Mouse (Mus musculus) kidney, postnatal 0 days (tissue): Measurements from ENCODE around the gene Ibtk. TPM values are rescaled to one million over a fixed set of nuclear protein-coding genes. Genes with fewer than 3 reads are reported as not detected.

Source experiments
- ATAC-seq: fragments of 200-750 bp; cut with Nextera tagmentation; replicated peaks from 2 replicates; pipeline ENCODE4 v1.8.0; 2017; ENCODE audit warnings: low read depth, moderate number of reproducible peaks, moderate TSS enrichment, moderate library complexity; ENCODE audit not compliant: low FRiP score
- DNase-seq: peaks from one replicate; pipeline ENCODE4 v3.0.0-alpha.2; 2016; ENCODE audit warnings: low spot score
- H3K27ac ChIP-seq: fragments of 300-500 bp; sonication (generic); 2 replicates; pipeline ENCODE4 v1.5.1; 2014; ENCODE audit warnings: mild to moderate bottlenecking
- H3K27me3 ChIP-seq: fragments of 300-500 bp; sonication (generic); 2 replicates; pipeline ENCODE4 v1.6.1; 2014; ENCODE audit warnings: low read length, mixed read lengths; ENCODE audit not compliant: insufficient read depth
- H3K36me3 ChIP-seq: fragments of 300-500 bp; sonication (generic); 2 replicates; pipeline ENCODE4 v1.6.1; 2014; ENCODE audit warnings: low read length, mixed read lengths; ENCODE audit not compliant: insufficient read depth
- H3K4me1 ChIP-seq: fragments of 300-500 bp; sonication (generic); replicated peaks from 2 replicates; pipeline ENCODE4 v1.6.1; 2014; ENCODE audit warnings: antibody characterized with exemption, low read length, mixed read lengths; ENCODE audit not compliant: insufficient read depth
- H3K4me2 ChIP-seq: fragments of 300-500 bp; sonication (generic); 2 replicates; pipeline ENCODE4 v1.6.1; 2014; ENCODE audit warnings: mild to moderate bottlenecking, low read length, moderate library complexity, mixed read lengths
- H3K4me3 ChIP-seq: fragments of 300-500 bp; sonication (generic); replicated peaks from 2 replicates; pipeline ENCODE4 v1.5.1; 2014; ENCODE audit warnings: low read depth, low read length
- H3K9ac ChIP-seq: fragments of 300-500 bp; sonication (generic); 2 replicates; pipeline ENCODE4 v1.6.1; 2014; ENCODE audit warnings: low read depth, low read length
- H3K9me3 ChIP-seq: fragments of 300-500 bp; sonication (generic); replicated peaks from 2 replicates; pipeline ENCODE4 v1.6.1; 2016; ENCODE audit warnings: low read length, inconsistent platforms, mixed read lengths
- CTCF ChIP-seq: IDR thresholded peaks from 2 replicates; pipeline ENCODE4 v1.5.1; 2016; ENCODE audit warnings: antibody characterized with exemption, low read depth, mild to moderate bottlenecking, moderate library complexity
- WGBS: fragments of 180-500 bp; shearing (Covaris S2); extraction: QIAGEN DNeasy Blood & Tissue Kit; methylation state at CpG from one replicate; pipeline ENCODE4 v1.1.7; 2014; 5-methylcytosine and 5-hydroxymethylcytosine counted together
- polyA plus RNA-seq: library from polyadenylated mRNA; unstranded; fragments of >200 nt; fragmentation: Nextera tagmentation; extraction: Ambion mirVana; gene quantifications from 2 replicates; pipeline ENCODE4 v1.2.1, GENCODE M21; 2015

Gene Ibtk
- polyA plus RNA-seq, 1 experiment from 2014 or later: 20.0 TPM

- DNase-seq (peak; percentile 84), ATAC-seq (no peak)
- H3K4me1 ChIP-seq: no peaks in the 10 kb centered on the region
- TF ChIP-seq CTCF: peak; percentile 78
- no peaks in the 10 kb centered on the region for H3K9me3 ChIP-seq
- H3K27ac ChIP-seq: no peak overlapping the region
- H3K4me3 ChIP-seq: no peak overlapping the region
- WGBS: 53% methylated on average over 6 of the region's 6 CpGs
- no peak overlapping the region for H3K9ac ChIP-seq
- no peaks in the 10 kb centered on the region for H3K27me3 ChIP-seq
- peaks cover 27% of the 10 kb centered on the region; the same call in 1 of the 2 replicates for H3K36me3 ChIP-seq
- no peak overlapping the region for H3K4me2 ChIP-seq
These were observed 55.7 kb downstream of the Ibtk start for GRCm38 (mm10) chr9:85693231-85694116.

GRCm38 (mm10) chr9:85685010-85685409 lies 64.1 kb downstream of the Ibtk start:
- H3K4me1 ChIP-seq: no peaks in the 10 kb centered on the region
- no peaks in the 10 kb centered on the region for H3K27me3 ChIP-seq
- DNase-seq (no peak), ATAC-seq (no peak)
- no peak overlapping the region for H3K4me2 ChIP-seq
- WGBS: 87% methylated on average over 6 of the region's 6 CpGs
- peak; percentile 52; the same call in 1 of the 2 replicates for TF ChIP-seq CTCF
- H3K4me3 ChIP-seq: no peak overlapping the region
- no peak overlapping the region for H3K27ac ChIP-seq
- H3K36me3 ChIP-seq: peaks cover 11% of the 10 kb centered on the region; the same call in 1 of the 2 replicates
- no peak overlapping the region for H3K9ac ChIP-seq
- no peaks in the 10 kb centered on the region; the same call in 1 of the 2 replicates for H3K9me3 ChIP-seq

DNA sequence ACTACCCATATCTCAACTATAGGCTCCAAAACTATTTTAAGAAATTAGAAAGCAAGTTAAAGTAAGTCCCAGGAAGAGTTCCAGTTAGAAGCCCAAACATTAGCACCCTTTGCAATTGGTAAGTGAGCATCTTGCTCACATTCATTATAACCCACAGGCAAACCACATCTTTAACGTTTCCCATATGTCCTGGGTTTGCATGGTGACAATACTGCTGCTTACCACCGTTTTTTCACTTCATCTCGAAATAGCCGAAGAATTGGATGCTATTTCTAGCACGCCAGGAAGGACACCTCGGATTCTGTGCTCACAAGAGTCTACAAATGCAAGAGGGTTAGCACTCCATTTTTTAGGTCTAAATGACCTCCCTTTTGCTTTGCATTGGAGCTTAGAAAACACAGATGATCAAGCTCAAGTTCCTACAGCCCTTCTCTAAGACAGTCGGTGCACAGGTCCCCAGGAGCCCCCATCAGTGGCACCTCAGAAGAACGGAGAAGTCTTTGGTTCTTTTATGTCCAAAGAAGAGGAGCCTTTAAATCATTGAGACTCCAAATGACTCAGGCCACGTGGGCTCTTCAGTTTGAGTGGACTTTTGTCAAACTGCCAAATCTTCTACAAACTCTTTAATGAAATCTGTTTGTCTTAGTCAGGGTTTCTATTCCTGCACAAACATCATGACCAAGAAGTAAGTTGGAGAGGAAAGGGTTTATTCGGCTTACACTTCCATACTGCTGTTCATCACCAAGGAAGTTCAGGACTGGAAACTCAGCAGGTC lies 73.8 kb downstream of the Ibtk start:
- Histone ChIP-seq H3K27me3 (no peaks in the 10 kb centered on the region), H3K27ac (no peak overlapping the region), H3K4me1 (no peaks in the 10 kb centered on the region), H3K9me3 (no peaks in the 10 kb centered on the region), H3K9ac (no peak overlapping the region), H3K36me3 (no peaks in the 10 kb centered on the region), H3K4me3 (no peak overlapping the region), H3K4me2 (no peak overlapping the region)
- ATAC-seq: no peak
- no peak for TF ChIP-seq CTCF
- WGBS: 65% methylated on average over 10 of the region's 10 CpGs
- no peak for DNase-seq

- no peak overlapping the region for H3K4me3 ChIP-seq
- no peak for TF ChIP-seq CTCF
- no peaks in the 10 kb centered on the region for H3K36me3 ChIP-seq
- H3K27ac ChIP-seq: no peak overlapping the region
- no peak overlapping the region for H3K4me2 ChIP-seq
- peak; percentile 40; the same call in 1 of the 2 replicates for ATAC-seq
- H3K9me3 ChIP-seq: no peaks in the 10 kb centered on the region
- no peaks in the 10 kb centered on the region for H3K4me1 ChIP-seq
- 44% methylated on average over 15 of the region's 15 CpGs for WGBS
- H3K9ac ChIP-seq: no peak overlapping the region
- no peaks in the 10 kb centered on the region for H3K27me3 ChIP-seq
- peak; percentile 54 for DNase-seq
These were observed 75.1 kb downstream of the Ibtk start for GRCm38 (mm10) chr9:85673907-85674481.

GRCm38 (mm10) chr9:85671582-85672331 lies 77.4 kb downstream of the Ibtk start:
- DNase-seq: no peak
- Histone ChIP-seq H3K27ac (no peak overlapping the region), H3K9me3 (no peaks in the 10 kb centered on the region), H3K4me3 (no peak overlapping the region), H3K4me2 (no peak overlapping the region), H3K36me3 (no peaks in the 10 kb centered on the region), H3K27me3 (no peaks in the 10 kb centered on the region), H3K9ac (no peak overlapping the region), H3K4me1 (no peaks in the 10 kb centered on the region)
- no peak for TF ChIP-seq CTCF
- 81% methylated on average over 6 of the region's 6 CpGs for WGBS
- no peak for ATAC-seq

- Histone ChIP-seq H3K4me1 (no peaks in the 10 kb centered on the region), H3K27me3 (no peaks in the 10 kb centered on the region), H3K9ac (no peak overlapping the region), H3K36me3 (no peaks in the 10 kb centered on the region), H3K9me3 (no peaks in the 10 kb centered on the region), H3K4me3 (no peak overlapping the region), H3K4me2 (no peak overlapping the region), H3K27ac (no peak overlapping the region)
- ATAC-seq (no peak), DNase-seq (no peak)
- WGBS: 78% methylated on average over 1 of the region's 1 CpGs
- TF ChIP-seq CTCF: no peak
These were observed 84.8 kb downstream of the Ibtk start for GRCm38 (mm10) chr9:85664316-85664715.
